Mouse (Mus musculus): Measurements from ENCODE around the gene Phlpp1. TPM values are rescaled to one million over a fixed set of nuclear protein-coding genes. Genes with fewer than 3 reads are reported as not detected.

The Phlpp1 gene
- 9.9 and 10.7 TPM in 2 replicates for polyA plus RNA-seq (2014; fragmentation: Nextera tagmentation; extraction: Ambion mirVana)

GRCm38 (mm10) chr1:106171241-106172220, at the start of gene Phlpp1:
Gene Phlpp1, plus strand, starts transcription at chr1:106171752.
- peak within 1 kb of the TSS; percentile 92 for H3K9ac ChIP-seq (replicated peaks; ENCODE audit: low read length)
- H3K36me3 ChIP-seq (ENCODE audit: control insufficient read depth, insufficient read depth, low read length) = no peaks in the 10 kb centered on the region
- peak within 1 kb of the TSS; percentile 64 for H3K4me2 ChIP-seq (ENCODE audit: low read length)
- DNase-seq (peak; percentile 100), ATAC-seq (ENCODE audit: low FRiP score, low TSS enrichment) (peak; percentile 98)
- no peaks in the 10 kb centered on the region for H3K9me3 ChIP-seq (ENCODE audit: control insufficient read depth, low read length)
- no peaks in the 10 kb centered on the region for H3K27me3 ChIP-seq (ENCODE audit: control insufficient read depth, insufficient read depth, low read length)
- peak within 1 kb of the TSS; percentile 96 for H3K27ac ChIP-seq (replicated peaks; ENCODE audit: low read depth, low read length)
- H3K4me3 ChIP-seq (replicated peaks; ENCODE audit: low read depth, low read length) = peak within 1 kb of the TSS; percentile 93
- H3K4me1 ChIP-seq (ENCODE audit: control insufficient read depth, insufficient read depth, low read length) = peaks cover 24% of the 10 kb centered on the region
- under 1% methylated on average over 105 of the region's 113 CpGs for WGBS

GRCm38 (mm10) chr1:106126601-106127000, 45.0 kb upstream of the Phlpp1 start:
- Histone ChIP-seq H3K9ac (replicated peaks; ENCODE audit: low read length) (no peak overlapping the region), H3K4me2 (ENCODE audit: low read length) (no peak overlapping the region), H3K4me3 (replicated peaks; ENCODE audit: low read depth, low read length) (no peak overlapping the region), H3K4me1 (ENCODE audit: control insufficient read depth, insufficient read depth, low read length) (no peaks in the 10 kb centered on the region), H3K27ac (replicated peaks; ENCODE audit: low read depth, low read length) (no peak overlapping the region), H3K27me3 (ENCODE audit: control insufficient read depth, insufficient read depth, low read length) (no peaks in the 10 kb centered on the region), H3K9me3 (ENCODE audit: control insufficient read depth, low read length) (no peaks in the 10 kb centered on the region), H3K36me3 (ENCODE audit: control insufficient read depth, insufficient read depth, low read length) (no peaks in the 10 kb centered on the region)
- DNase-seq = no peak
- ATAC-seq (ENCODE audit: low FRiP score, low TSS enrichment) = no peak
- 93% methylated on average over 3 of the region's 3 CpGs for WGBS

GRCm38 (mm10) chr1:106131697-106132349, 39.7 kb upstream of the Phlpp1 start:
- DNase-seq (no peak), ATAC-seq (ENCODE audit: low FRiP score, low TSS enrichment) (0 out of 2 replicates have a peak, but pooled peaks have one; percentile 21)
- Histone ChIP-seq H3K27ac (replicated peaks; ENCODE audit: low read depth, low read length) (no peak overlapping the region), H3K4me3 (replicated peaks; ENCODE audit: low read depth, low read length) (no peak overlapping the region), H3K4me2 (ENCODE audit: low read length) (no peak overlapping the region), H3K27me3 (ENCODE audit: control insufficient read depth, insufficient read depth, low read length) (no peaks in the 10 kb centered on the region), H3K4me1 (ENCODE audit: control insufficient read depth, insufficient read depth, low read length) (no peaks in the 10 kb centered on the region), H3K36me3 (ENCODE audit: control insufficient read depth, insufficient read depth, low read length) (no peaks in the 10 kb centered on the region), H3K9me3 (ENCODE audit: control insufficient read depth, low read length) (no peaks in the 10 kb centered on the region), H3K9ac (replicated peaks; ENCODE audit: low read length) (no peak overlapping the region)
- WGBS = 80% methylated on average over 4 of the region's 4 CpGs

GRCm38 (mm10) chr1:106132350-106132700, 39.2 kb upstream of the Phlpp1 start:
- no peak for DNase-seq
- H3K4me3 ChIP-seq (replicated peaks; ENCODE audit: low read depth, low read length) = no peak overlapping the region
- H3K36me3 ChIP-seq (ENCODE audit: control insufficient read depth, insufficient read depth, low read length) = no peaks in the 10 kb centered on the region
- ATAC-seq (ENCODE audit: low FRiP score, low TSS enrichment) = peak; percentile 49; the same call in 1 of the 2 replicates
- no peaks in the 10 kb centered on the region for H3K4me1 ChIP-seq (ENCODE audit: control insufficient read depth, insufficient read depth, low read length)
- H3K4me2 ChIP-seq (ENCODE audit: low read length) = no peak overlapping the region
- no peaks in the 10 kb centered on the region for H3K9me3 ChIP-seq (ENCODE audit: control insufficient read depth, low read length)
- H3K9ac ChIP-seq (replicated peaks; ENCODE audit: low read length) = no peak overlapping the region
- 54% methylated on average over 4 of the region's 4 CpGs for WGBS
- no peak overlapping the region for H3K27ac ChIP-seq (replicated peaks; ENCODE audit: low read depth, low read length)
- no peaks in the 10 kb centered on the region for H3K27me3 ChIP-seq (ENCODE audit: control insufficient read depth, insufficient read depth, low read length)

- no peaks in the 10 kb centered on the region for H3K36me3 ChIP-seq (ENCODE audit: control insufficient read depth, insufficient read depth, low read length)
- no peak overlapping the region for H3K9ac ChIP-seq (replicated peaks; ENCODE audit: low read length)
- no peaks in the 10 kb centered on the region for H3K27me3 ChIP-seq (ENCODE audit: control insufficient read depth, insufficient read depth, low read length)
- 92% methylated on average over 2 of the region's 2 CpGs for WGBS
- H3K27ac ChIP-seq (replicated peaks; ENCODE audit: low read depth, low read length) = no peak overlapping the region
- H3K4me1 ChIP-seq (ENCODE audit: control insufficient read depth, insufficient read depth, low read length) = 0 out of 2 replicates have a peak, but pooled peaks cover 3% of the 10 kb centered on the region
- H3K4me3 ChIP-seq (replicated peaks; ENCODE audit: low read depth, low read length) = no peak overlapping the region
- H3K4me2 ChIP-seq (ENCODE audit: low read length) = no peak overlapping the region
- no peaks in the 10 kb centered on the region for H3K9me3 ChIP-seq (ENCODE audit: control insufficient read depth, low read length)
- no peak for ATAC-seq (ENCODE audit: low FRiP score, low TSS enrichment)
- no peak for DNase-seq
Measured at GRCm38 (mm10) chr1:106138691-106139090, 32.9 kb upstream of the Phlpp1 start.

- WGBS = 85% methylated on average over 1 of the region's 1 CpGs
- no peak overlapping the region for H3K4me2 ChIP-seq (ENCODE audit: low read length)
- 0 out of 2 replicates have a peak, but pooled peaks cover 3% of the 10 kb centered on the region for H3K4me1 ChIP-seq (ENCODE audit: control insufficient read depth, insufficient read depth, low read length)
- no peak overlapping the region for H3K9ac ChIP-seq (replicated peaks; ENCODE audit: low read length)
- no peaks in the 10 kb centered on the region for H3K36me3 ChIP-seq (ENCODE audit: control insufficient read depth, insufficient read depth, low read length)
- ATAC-seq (ENCODE audit: low FRiP score, low TSS enrichment) (no peak), DNase-seq (no peak)
- no peak overlapping the region for H3K4me3 ChIP-seq (replicated peaks; ENCODE audit: low read depth, low read length)
- H3K9me3 ChIP-seq (ENCODE audit: control insufficient read depth, low read length) = no peaks in the 10 kb centered on the region
- no peaks in the 10 kb centered on the region for H3K27me3 ChIP-seq (ENCODE audit: control insufficient read depth, insufficient read depth, low read length)
- H3K27ac ChIP-seq (replicated peaks; ENCODE audit: low read depth, low read length) = no peak overlapping the region
Measured at GRCm38 (mm10) chr1:106139137-106139536, 32.4 kb upstream of the Phlpp1 start.

- WGBS = 81% methylated on average over 1 of the region's 1 CpGs
- Histone ChIP-seq H3K27ac (replicated peaks; ENCODE audit: low read depth, low read length) (no peak overlapping the region), H3K4me2 (ENCODE audit: low read length) (no peak overlapping the region), H3K9ac (replicated peaks; ENCODE audit: low read length) (no peak overlapping the region), H3K36me3 (ENCODE audit: control insufficient read depth, insufficient read depth, low read length) (no peaks in the 10 kb centered on the region), H3K9me3 (ENCODE audit: control insufficient read depth, low read length) (no peaks in the 10 kb centered on the region), H3K27me3 (ENCODE audit: control insufficient read depth, insufficient read depth, low read length) (no peaks in the 10 kb centered on the region), H3K4me3 (replicated peaks; ENCODE audit: low read depth, low read length) (no peak overlapping the region), H3K4me1 (ENCODE audit: control insufficient read depth, insufficient read depth, low read length) (0 out of 2 replicates have a peak, but pooled peaks cover 3% of the 10 kb centered on the region)
- DNase-seq (no peak), ATAC-seq (ENCODE audit: low FRiP score, low TSS enrichment) (no peak)
Measured at GRCm38 (mm10) chr1:106142010-106142409, 29.5 kb upstream of the Phlpp1 start.

- Histone ChIP-seq H3K27me3 (ENCODE audit: control insufficient read depth, insufficient read depth, low read length) (no peaks in the 10 kb centered on the region), H3K27ac (replicated peaks; ENCODE audit: low read depth, low read length) (no peak overlapping the region), H3K4me3 (replicated peaks; ENCODE audit: low read depth, low read length) (no peak overlapping the region), H3K9me3 (ENCODE audit: control insufficient read depth, low read length) (no peaks in the 10 kb centered on the region), H3K4me2 (ENCODE audit: low read length) (no peak overlapping the region), H3K4me1 (ENCODE audit: control insufficient read depth, insufficient read depth, low read length) (peaks cover 10% of the 10 kb centered on the region), H3K9ac (replicated peaks; ENCODE audit: low read length) (no peak overlapping the region), H3K36me3 (ENCODE audit: control insufficient read depth, insufficient read depth, low read length) (no peaks in the 10 kb centered on the region)
- DNase-seq (no peak), ATAC-seq (ENCODE audit: low FRiP score, low TSS enrichment) (no peak)
- 95% methylated on average over 2 of the region's 2 CpGs for WGBS
Measured at GRCm38 (mm10) chr1:106144534-106144933, 27.0 kb upstream of the Phlpp1 start.
